Mouse (Mus musculus): ENCODE measurements around the gene Pik3r4.
"Not testable (repeated sequence)": the region's sequence is repeated elsewhere in the genome, so short reads cannot be mapped to it uniquely, and the experiment has no call there.

Gene Pik3r4

DNA sequence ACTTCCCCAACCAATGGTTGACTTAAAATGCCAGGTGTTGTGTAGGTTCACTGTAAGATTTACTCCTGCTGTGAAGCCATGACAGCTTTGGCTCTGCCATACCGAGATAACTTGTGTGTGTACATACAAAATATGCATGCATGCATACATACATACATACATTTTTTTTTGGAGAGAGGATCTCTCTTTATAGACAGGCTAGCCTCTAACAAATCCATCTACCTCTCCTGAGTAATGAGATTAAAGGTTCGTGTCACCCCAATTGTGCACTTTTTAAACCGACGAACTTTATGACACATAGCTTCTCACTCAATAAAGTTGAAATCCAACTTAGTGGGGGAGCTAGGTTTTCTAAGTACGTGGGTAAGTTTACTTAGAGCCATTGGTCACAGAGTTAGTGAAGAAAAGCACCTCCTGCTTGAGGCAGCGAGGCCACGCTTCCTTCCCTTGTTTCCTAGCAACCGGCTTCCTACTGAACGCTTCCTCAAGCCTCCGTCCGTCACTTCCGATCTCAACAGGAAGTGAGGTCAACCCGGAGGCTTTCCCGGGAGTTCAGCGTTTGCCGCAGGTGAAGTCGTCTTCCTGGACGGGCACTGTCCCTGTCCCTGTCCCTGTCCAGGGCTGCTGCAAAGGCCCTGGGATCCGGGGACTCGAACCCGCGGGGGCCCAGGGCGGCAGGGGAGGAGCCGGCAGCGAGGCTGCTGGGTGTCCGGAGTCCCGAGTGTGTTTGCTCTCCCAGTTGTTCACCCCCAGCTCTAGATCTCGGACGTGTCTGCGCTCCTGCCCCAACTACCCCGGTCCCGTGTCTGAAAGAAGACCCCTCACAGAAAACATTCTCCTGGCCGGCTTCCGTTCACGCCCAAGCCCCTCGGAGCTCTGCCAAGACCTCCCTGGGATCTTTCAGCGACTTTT lies at the start of gene Pik3r4:
TSS of gene Pik3r4 (plus strand) at position 519 of the 912 bp plus-strand sequence.
- peak; percentile 83 for DNase-seq

DNA sequence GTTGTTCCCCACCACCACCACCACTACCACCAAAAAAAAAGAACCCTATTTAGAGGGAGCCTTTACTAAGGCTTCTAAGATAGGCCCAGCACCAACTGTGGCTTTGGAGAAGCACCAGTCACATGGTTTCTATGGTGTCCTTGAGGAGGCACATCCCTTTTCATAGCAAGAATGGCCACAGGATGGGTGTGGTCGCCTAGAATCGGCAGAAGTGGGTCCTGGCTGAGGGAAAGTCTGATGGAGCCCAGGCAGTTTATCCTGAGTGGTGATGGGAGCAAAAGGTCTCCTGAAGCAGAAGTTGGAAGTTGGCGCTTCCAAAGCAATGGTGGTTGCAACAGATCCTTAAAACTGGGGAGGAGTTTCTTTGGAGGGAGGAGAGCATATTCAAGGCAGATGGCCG lies 43.9 kb upstream of the Pik3r4 start:
- no peak for DNase-seq

DNA sequence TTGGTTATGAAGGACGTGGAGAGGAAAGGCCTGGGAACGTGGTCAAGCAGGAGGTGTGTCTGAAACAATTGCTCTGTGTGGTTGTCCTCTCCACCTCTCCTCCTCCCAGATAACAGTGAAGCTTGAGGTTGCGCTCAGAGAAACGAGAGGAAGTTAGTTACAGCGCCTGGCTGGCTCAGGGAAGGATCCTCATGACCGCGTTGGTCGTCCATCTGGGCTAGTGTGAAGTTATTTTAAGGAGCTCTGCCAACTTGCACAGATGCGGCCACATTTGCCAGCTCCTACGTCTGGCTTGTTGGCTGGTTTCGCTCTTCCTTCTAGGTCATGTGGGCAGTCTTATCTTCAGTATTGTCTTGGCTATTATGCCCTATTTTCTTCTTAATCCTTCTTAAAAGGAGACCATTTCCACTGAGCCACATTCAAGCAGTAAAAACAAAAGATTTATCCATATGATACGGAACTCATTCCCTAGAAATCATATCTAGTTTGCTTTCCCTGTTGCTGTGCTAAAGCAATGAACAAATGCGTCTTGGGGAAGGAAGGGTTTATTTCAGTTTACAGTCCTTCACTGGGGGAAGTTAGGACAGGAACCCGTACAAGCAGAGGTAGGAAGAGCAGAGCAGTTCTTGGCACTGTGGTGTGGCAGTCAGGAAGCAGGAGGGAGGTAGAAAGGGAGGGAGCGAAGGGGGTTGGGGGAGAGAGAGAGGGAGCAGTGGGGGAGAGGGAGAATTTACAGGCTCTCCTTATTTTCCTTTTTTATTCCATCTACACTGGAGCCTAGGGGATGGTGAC lies 30.6 kb upstream of the Pik3r4 start:
- peak; percentile 9 for DNase-seq

DNA sequence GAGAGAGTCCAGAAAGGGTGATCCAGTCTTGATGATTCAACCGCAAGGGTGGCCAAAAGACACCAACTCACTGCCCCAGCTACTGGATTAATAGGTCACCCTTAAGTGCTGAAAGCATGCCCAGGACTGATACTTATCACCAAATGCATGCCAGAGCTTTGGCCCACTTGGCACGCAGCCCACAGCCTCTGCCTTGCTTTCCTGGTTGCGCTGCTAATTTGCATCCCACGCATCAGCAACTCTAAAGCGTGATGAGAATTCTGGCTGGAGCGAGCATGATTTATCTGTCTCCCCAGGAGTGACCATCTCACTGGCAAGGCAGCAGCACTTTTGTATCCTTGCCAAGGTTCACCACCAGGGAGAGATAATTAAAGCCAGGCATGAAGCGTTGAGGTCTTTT lies 29.9 kb upstream of the Pik3r4 start:
- peak; percentile 44 for DNase-seq

DNA sequence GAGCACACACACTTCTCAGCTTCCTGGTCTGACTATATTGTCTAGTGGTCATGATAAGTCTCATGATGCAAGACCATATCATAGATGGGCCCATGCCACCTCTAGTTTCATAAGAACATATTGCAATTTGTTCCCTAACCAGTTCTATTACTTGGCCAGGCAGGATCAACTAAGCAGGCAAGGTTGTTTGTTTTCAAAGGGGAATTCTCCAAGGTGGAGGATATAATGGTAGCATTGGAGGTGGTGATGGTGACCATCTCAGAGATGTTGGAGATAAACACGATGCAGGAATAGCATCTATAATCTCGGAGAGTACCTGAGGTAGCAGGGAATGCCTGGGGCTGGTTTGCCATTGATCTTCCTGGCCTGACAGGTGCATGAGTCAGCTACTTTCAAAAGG lies 26.8 kb upstream of the Pik3r4 start:
- DNase-seq, result no peak

DNA sequence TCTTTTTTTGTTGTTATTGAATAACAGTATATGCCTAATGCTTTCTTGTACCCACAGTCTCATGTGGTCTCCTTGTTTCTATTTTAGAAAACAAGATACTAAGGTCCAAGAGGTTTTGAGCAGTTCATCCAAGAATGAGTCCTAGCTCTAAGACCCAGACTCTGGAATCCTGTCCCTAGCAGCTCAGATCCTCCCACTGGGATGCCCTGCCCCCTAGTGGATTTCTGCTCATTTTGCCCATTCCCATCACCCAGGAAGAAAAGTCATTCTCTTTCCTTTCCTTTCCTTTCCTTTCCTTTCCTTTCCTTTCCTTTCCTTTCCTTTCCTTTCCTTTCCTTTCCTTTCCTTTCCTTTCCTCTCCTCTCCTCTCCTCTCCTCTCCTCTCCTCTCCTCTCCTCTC lies 25.5 kb upstream of the Pik3r4 start:
- DNase-seq, result peak; percentile 51

DNA sequence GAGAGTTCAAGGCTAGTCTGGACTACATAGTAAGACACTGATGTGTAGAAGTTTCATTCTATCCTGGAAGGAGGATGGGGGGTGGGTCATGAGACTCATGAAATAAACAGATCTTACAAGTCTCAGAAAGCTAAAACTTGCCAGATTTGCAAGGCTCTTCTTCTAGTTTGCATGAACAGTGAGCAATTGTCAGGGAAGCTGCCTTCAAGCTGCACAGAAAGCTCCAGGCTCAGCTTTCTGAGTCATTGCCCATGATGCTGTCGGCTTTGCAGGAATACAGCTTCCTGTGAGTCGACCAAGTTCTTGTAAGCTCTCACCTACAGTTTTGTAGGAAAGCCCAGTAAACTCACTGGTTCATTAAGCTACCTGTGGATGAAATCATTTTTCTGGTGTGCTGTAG lies 8.8 kb upstream of the Pik3r4 start:
- DNase-seq, result no peak

DNA sequence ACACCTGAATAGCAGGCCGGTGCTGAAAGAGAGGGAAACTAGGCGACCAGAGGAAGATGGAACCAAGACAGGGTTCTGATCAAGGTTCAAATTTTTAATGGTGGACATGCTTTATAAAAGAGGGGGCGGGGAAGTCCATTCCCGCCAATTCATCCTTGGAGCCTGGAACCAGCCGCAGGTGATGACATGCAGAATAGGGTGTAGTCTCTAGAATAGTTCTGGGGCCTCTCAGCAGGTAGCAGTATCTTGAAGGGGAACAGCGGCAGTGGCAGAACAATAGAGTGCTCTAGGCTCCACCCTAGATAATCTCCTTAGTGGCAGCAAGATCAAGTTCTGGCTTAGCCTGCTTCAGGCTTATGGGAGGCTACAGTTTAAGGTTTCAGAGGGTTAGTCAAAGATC lies 1.4 kb upstream of the Pik3r4 start:
- not testable (repeated sequence) for DNase-seq

DNA sequence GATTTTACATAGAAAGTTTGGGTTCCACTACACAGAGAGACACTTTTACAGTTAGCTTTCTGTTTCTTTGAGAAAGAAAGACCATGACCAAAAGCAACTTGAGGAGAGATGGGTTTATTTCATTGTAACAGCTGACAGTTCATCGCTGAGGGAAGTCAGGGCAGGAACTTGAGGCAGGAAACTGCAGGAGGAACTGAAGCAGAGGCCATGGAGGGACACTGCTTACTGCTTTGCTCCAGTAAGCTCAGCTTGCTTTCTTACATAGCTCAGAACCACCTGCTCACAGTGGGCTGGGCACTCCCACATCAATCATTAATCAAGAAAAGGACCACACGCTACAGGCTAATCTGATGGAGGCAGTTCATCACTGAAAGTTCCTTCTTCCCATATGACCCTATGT lies 13.4 kb downstream of the Pik3r4 start:
- DNase-seq, result no peak

DNA sequence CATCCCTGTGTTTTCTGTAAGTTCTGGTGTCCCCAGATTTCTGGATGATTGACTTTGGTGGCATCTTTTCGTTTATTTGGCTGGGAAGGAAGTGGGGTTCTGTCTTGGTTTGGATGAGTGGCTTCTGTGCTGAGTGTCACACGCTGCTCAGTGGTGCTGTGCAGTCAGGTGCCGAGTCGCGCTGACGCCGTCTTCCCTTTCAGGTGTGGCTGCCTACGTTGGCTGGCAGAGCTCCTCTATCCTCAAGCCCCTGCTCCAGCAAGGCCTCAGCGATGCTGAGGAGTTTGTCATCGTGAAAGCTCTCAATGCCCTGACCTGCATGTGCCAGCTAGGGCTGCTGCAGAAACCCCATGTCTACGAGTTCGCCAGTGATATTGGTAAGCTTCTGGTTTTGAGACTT lies 15.4 kb downstream of the Pik3r4 start:
- DNase-seq, result no peak

DNA sequence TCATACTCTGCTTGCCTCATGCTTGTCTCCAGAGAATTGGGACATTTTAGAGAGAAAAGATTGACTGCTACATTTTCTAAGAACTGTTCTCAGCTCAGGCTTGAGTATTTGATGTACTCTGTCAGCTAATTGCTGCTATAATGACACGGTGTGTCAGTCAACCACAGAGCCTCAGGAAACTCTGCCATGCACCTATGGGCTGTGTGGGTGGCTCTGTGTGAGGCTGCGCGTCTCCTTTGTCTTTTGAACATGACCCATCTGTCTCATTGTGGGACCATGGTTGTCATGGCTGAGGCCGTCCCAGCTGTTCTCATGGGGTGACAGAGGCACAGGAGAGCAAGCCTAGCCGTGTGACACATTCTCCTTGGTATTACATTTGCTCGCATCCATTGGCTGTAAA lies 17.1 kb downstream of the Pik3r4 start:
- no peak for DNase-seq

DNA sequence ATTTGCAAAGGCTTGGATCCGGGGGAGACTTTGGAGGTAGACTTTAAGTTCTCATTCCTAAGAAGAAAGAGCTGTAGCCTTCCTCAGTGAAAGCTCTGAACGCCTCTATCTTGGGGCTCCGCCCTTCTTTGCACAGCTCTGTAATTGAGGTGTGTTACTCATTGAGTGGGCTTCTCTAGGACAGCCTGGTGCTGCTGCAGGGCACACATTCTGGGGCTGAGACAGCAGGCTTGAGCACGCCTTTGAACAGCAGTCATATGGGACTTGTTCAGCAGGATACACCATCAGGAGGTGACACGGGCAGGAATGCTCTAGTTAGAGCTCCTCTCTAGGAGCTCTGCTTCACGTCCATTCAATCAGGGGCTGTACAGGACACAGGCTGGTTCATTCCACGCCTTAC lies 22.5 kb downstream of the Pik3r4 start:
- DNase-seq, result no peak

DNA sequence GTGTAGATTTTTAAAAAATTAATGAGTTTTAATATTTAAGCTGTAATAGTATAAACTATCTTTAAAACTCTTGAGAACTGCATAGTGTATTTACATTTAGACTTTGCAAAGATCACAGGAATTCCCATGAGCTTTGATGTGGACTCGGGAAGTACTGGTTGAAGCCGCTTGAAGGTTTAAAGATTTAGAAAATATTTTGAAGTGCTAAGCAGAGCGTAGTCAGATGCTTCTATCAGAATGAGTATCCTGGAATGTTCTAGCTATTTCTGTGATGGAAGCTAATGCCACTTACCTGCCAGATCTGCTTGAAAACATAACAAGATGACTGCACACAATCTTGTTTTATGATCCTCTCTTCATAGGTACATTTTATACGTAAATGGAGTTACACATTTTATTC lies 28.1 kb downstream of the Pik3r4 start:
- DNase-seq, result no peak

DNA sequence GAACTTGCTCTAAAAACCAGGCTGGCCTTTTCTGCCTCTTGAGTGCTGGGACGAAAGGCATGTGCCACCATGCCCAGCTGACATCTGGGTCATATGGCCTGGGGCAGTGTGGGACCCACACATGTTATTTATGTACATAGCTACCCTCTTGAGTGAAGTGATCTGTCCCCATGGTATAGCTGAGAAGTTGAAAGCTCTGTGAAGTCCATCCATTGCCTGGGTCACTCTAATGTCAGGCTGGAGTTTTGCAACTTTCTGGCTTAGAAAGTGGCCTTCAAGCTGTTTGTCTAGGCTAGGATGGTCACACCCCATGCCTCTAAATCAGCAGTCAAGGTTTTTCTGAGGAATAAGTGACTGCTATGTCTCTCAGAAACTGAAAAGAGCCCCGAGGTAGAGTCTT lies 29.3 kb downstream of the Pik3r4 start:
- no peak for DNase-seq

DNA sequence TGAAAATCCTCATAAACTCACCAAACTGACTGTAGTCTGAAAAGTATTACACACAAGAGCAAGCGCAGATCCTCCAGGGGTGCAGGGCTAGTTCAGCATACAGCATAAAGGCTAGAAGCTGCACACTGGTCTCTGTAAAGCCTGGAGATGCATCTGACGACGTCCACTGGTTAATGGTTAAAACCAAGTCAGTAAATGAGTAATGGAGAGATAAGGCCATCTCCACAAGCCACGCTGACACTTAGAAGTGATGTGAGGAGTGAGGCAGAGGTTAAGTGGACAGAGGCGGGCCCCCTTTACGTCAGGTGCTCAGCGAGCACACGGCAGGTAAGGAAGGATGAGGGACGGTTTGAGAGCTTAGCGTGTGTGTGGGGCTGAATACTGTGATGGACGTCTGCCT lies 33.2 kb downstream of the Pik3r4 start:
- DNase-seq, result no peak

DNA sequence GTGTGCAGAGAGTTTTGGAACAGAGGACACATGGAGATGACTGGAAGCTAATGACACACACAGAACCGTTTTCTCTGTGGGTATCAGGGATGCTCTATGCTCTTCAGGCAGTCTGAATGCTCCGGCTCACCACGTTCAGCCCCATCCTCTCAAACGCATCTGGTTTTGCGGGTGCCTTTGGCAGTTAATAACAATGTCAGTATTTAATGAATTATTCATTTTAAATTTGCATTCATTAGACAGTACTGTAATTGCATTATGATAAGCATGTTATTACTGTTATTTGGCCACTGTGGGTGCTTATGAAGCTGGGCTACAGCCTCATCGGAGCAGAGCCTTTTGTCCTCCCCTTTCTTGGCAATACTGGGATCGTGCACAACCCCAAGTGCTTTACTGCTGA lies 38.6 kb downstream of the Pik3r4 start:
- no peak for DNase-seq

DNA sequence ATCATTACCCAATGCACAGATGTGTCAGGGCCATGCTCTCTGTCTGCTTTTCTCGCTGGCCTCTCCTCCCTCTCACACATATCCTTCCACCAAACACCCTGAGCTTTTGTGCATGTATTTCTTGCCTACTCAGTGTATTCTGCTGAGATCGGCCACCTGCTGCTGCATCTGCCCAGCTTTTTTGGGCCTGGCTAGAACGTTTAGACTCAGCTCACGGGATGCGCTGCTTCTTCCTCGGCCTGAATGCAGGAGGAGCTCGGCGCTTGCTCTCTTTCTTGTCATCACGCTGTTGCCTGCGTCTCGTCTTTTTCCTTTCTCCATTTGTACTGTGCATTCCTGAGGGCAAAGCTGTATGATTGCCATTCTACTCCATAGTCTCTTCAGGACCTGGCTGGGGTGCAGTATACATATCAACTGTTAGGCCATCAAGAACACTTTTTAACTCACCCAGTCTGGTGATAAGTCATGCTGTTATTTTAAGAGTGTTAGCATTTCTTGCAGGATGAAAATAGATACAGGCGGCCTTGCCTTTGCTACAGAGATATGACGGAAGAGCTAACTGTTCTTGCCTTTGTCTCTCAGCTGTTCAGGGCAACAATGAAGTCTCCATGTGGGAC lies 41.9 kb downstream of the Pik3r4 start:
- DNase-seq, result no peak

DNA sequence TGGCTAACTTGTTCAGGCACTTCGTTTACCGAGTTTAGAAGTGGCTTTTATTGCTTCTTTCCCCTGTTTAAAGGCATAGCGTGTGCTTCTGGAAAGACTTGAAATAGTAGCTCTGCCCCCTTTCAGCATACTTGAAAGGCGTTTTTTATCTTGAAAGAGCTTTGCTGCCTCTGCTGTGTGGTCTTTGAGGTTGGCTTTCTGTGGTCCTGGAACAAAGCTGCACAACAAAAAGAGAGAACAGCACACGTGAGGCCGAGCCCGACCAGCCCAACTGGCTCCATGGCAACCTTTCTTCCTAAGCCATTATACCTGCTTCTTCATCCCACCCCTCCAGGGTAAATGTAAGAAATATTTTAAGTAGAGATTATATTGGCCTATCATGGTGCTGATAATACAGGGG lies 46.7 kb downstream of the Pik3r4 start:
- no peak for DNase-seq

DNA sequence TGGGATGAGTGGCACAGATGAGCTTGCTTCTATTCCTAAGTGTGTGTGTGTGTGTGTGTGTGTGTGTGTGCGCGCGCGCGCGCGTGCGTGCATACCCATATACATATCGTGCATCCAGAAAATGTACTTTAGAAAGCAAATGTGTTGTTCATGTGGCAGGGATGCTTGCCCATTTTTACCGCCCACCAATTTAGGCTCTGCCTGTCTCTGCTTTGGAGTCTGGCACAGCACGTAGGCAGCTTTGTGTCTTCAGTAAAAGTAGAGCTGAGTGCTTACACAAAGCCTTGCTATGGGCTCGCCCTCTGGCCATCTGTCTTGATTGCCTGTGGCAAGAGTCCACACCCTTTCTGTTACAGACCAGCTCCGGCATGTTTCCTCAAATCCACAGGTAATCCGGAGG lies 49.7 kb downstream of the Pik3r4 start:
- no peak for DNase-seq

DNA sequence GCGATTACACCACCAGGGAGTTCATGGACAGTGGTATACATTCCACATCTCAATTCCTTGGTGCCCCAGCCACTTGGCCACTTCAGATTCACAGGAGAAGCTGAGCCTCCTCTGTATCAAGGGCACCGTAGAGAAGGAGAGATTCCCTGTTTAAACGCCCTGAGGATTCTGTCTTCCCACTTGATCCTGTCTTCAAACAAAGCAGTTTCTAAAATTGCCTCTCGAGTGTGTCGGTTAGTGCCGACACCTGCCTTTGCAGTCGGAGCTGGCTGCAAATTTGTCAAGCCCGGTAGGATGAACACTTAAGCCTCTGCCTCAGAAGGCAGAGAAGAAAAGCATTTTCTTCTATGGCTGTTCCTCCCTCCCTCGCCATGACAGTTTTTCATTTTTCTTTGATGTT lies 50.3 kb downstream of the Pik3r4 start:
- DNase-seq, result no peak

DNA sequence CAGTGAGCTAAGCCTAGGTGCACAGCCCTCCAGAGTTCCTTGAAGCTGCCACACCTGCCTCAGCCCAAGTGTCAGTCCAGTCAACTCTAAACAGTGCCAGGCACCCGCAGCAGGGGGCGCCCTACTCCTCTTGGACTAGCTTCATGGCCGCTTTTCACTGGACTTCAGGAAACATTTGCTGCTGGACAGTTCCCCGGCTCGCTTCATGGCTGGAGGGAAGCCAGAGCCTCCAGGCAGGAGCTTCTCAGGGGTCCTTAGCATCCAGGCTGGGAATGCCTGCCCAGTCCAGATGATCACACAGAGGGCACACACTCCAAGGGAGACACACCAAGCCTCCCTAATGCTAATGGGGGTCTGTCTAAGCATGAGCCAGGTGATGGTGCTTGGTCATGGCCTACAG lies 51.1 kb downstream of the Pik3r4 start:
- DNase-seq, result peak; percentile 48

DNA sequence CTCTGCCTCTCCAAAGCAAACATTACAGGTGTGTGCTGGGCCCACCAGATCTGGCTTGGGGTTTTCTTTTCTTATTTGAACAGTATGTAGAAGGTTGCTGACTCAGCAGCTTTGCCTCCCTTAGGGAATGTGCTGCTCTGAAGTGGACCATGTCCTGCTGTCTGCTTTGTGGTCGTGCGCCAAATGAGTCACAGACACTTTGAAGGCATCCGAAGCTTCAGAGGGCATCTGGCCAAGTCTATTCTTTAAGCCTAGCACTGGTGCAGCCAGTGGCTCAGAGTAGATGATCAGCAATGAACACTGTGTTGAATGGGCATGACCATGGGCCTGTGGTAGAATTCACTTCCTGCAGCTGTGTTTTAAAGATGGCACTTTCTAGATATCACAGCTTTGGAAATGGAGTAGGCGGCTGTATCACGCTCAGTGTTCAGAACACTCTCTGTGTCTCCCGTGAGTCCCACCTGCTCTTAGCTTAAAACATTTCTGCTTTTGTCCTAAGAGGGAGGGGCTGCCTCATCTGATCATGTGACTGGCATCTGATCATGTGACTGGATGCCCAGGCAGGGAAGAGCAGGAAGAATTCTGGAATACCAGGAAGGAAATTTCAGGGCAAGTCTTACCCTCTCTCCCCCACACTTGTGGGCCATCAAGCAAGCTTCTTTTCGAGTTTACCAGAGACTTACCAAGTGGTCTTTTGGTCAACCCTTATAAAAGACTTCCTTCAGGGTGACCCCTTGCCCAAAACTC lies 54.2 kb downstream of the Pik3r4 start:
- DNase-seq, result no peak

DNA sequence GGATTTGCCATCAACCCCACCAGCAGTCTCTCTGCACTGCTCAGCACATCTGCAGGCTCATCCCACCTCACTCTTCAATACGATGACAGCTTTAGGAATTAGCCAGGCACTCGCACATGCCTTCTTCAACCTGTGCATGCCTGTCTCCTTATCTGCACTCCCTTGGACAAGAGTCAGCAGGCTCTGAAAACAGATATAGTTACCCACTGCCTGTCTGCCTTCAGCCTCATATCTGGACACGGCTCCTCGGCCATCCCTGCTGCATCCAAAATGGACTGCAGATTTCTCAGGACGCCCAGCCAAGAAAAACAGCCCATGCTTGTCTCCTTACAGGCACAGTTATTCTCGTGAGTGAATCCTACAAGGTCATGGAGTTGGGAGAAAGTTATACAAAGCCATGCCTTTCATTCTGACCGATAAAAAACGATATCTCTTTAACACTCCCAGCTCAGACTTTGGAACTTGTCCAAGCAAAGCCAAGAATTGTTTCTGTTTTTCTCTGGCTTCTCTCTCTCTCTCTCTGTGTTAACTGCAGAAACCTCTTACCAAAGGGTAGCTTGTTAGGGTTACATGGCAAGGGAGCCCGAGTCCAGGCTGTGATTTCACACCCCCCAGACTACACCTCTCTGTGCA lies 55.1 kb downstream of the Pik3r4 start:
- DNase-seq, result no peak

All from cerebellum, adult 8-10 months (tissue).